Mouse (Mus musculus) layer of hippocampus, postnatal 25 days (tissue): Measurements from ENCODE around the gene Abcg2. TPM values are rescaled to one million over a fixed set of nuclear protein-coding genes. Genes with fewer than 3 reads are reported as not detected.
"Not testable (repeated sequence)": the region's sequence is repeated elsewhere in the genome, so short reads cannot be mapped to it uniquely, and the experiment has no call there.

ENCODE experiments used
- DNase-seq, 2 experiments: peaks; one replicate each; pipeline ENCODE4 v3.0.0; 2022; ENCODE audit warnings: mixed read lengths in 2 of 2, low spot score in 1 of 2; ENCODE audit errors: extremely low spot score in 1 of 2
- total RNA-seq, 2 experiments: library from RNA; stranded (reverse); gene quantifications; 2 replicates each; pipeline ENCODE4 v1.2.3; 2021

Gene Abcg2
- total RNA-seq, result 10 to 100 TPM; 17.7 to 18.6 TPM

- not testable (repeated sequence) for DNase-seq
Observed at GRCm38 (mm10) chr6:58584223-58584622, at the start of gene Abcg2. Gene Abcg2 (plus strand): TSS chr6:58584523.

GRCm38 (mm10) chr6:58540263-58540662 is 44.1 kb upstream of the Abcg2 start:
- DNase-seq, result not testable (repeated sequence)

GRCm38 (mm10) chr6:58542852-58543251 is 41.5 kb upstream of the Abcg2 start:
- DNase-seq, result peak in 1 of 2 experiments; percentile 64

- DNase-seq, result not testable (repeated sequence)
Observed at GRCm38 (mm10) chr6:58544971-58545370, 39.4 kb upstream of the Abcg2 start.

- DNase-seq, result not testable (repeated sequence)
Observed at GRCm38 (mm10) chr6:58546050-58546449, 38.3 kb upstream of the Abcg2 start.

- DNase-seq, result peak; percentile 40 to 78
Observed at GRCm38 (mm10) chr6:58546816-58547215, 37.5 kb upstream of the Abcg2 start.

GRCm38 (mm10) chr6:58553812-58554211 is 30.5 kb upstream of the Abcg2 start:
- DNase-seq, result not testable (repeated sequence)

GRCm38 (mm10) chr6:58593987-58594844 is 9.9 kb downstream of the Abcg2 start:
- not testable (repeated sequence) for DNase-seq

GRCm38 (mm10) chr6:58595639-58596293 is 11.4 kb downstream of the Abcg2 start:
- not testable (repeated sequence) for DNase-seq

- peak; percentile 10 to 11 for DNase-seq
Observed at GRCm38 (mm10) chr6:58596294-58596653, 12.0 kb downstream of the Abcg2 start.

- DNase-seq, result not testable (repeated sequence)
Observed at GRCm38 (mm10) chr6:58602119-58602518, 17.8 kb downstream of the Abcg2 start.

- DNase-seq, result not testable (repeated sequence)
Observed at GRCm38 (mm10) chr6:58602991-58603390, 18.7 kb downstream of the Abcg2 start.

GRCm38 (mm10) chr6:58603485-58604090 is 19.3 kb downstream of the Abcg2 start:
- DNase-seq, result peak in 1 of 2 experiments; percentile 5

- DNase-seq, result no peak
Observed at GRCm38 (mm10) chr6:58606642-58607041, 22.3 kb downstream of the Abcg2 start.

- no peak for DNase-seq
Observed at GRCm38 (mm10) chr6:58608422-58608821, 24.1 kb downstream of the Abcg2 start.

- no peak for DNase-seq
Observed at GRCm38 (mm10) chr6:58609919-58610759, 25.8 kb downstream of the Abcg2 start.

GRCm38 (mm10) chr6:58610760-58611654 is 26.7 kb downstream of the Abcg2 start:
- no peak for DNase-seq

GRCm38 (mm10) chr6:58624126-58624525 is 39.8 kb downstream of the Abcg2 start:
- DNase-seq, result no peak

- no peak for DNase-seq
Observed at GRCm38 (mm10) chr6:58629238-58629637, 44.9 kb downstream of the Abcg2 start.
